Mouse (Mus musculus) megakaryocyte, embryonic 14.5 days (primary cell): ENCODE results near the gene Znrd1.

Experiments used
- FLI1 ChIP-seq: IDR thresholded peaks from 2 replicates; pipeline ENCODE4 v1.6.1; 2012; ENCODE audit warnings: low read length, inconsistent platforms, mixed read lengths
- GATA1 ChIP-seq: IDR thresholded peaks from 3 replicates; pipeline ENCODE4 v1.6.1; 2012; ENCODE audit warnings: mixed read lengths, low read length, inconsistent platforms, borderline replicate concordance

DNA sequence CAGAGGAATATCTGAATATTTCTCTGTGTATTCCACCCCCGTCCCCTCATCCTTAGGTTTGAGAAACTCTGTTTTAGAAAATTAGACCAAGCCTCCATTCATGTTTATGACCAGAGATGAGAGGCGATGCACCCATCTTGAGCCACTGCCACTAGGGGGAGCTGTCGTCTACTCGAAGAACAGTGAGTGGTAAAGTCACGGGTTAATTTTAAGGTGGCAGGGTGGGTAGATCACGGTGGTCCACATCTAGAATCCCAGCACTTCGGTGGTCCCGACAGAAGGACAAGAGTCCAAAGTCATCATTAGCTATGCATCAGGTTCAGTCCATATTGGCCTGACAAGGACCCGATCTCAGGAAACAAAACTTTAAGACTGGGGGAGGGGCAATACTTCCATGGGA, 43.3 kb downstream of the Znrd1 start:
- TF ChIP-seq GATA1 (no peak), FLI1 (no peak)
